Mouse (Mus musculus): ENCODE measurements at regions not wholly inside any gene's neighbourhood (a gene's known extent, or its start where the extent isn't known, plus 50 kb on each side); places are given as distances from the start of the nearest gene placed in this dataset.

- no peaks in the 10 kb centered on the region for H3K27me3 ChIP-seq (ENCODE audit: control insufficient read depth, insufficient read depth, low read length)
- H3K4me3 ChIP-seq (ENCODE audit: control insufficient read depth, low read depth, low read length) = no peak overlapping the region
- TF ChIP-seq CTCF (IDR thresholded peaks at IDR 0.05; ENCODE audit: control insufficient read depth, insufficient read depth, insufficient replicate concordance, low read depth, low read length) (peak; percentile 99), POLR2A (IDR thresholded peaks at IDR 0.05; ENCODE audit: control insufficient read depth, low read depth, low read length) (no peak)
- no peak overlapping the region for H3K27ac ChIP-seq (ENCODE audit: control insufficient read depth, insufficient read depth, low read depth, low read length)
- H3K36me3 ChIP-seq (ENCODE audit: control insufficient read depth, insufficient read depth, low read length) = no peaks in the 10 kb centered on the region
- H3K4me1 ChIP-seq (ENCODE audit: control insufficient read depth, insufficient read depth, low read length) = peaks cover 7% of the 10 kb centered on the region
Measured at GRCm38 (mm10) chr17:66235096-66235805, 111.9 kb downstream of the Ddx11 start.

GRCm38 (mm10) chr17:66235806-66236335, 112.6 kb downstream of the Ddx11 start:
- Histone ChIP-seq H3K27me3 (ENCODE audit: control insufficient read depth, insufficient read depth, low read length) (no peaks in the 10 kb centered on the region), H3K4me1 (ENCODE audit: control insufficient read depth, insufficient read depth, low read length) (peaks cover 7% of the 10 kb centered on the region), H3K27ac (ENCODE audit: control insufficient read depth, insufficient read depth, low read depth, low read length) (no peak overlapping the region), H3K4me3 (ENCODE audit: control insufficient read depth, low read depth, low read length) (no peak overlapping the region), H3K36me3 (ENCODE audit: control insufficient read depth, insufficient read depth, low read length) (no peaks in the 10 kb centered on the region)
- TF ChIP-seq POLR2A (IDR thresholded peaks at IDR 0.05; ENCODE audit: control insufficient read depth, low read depth, low read length) (no peak), CTCF (IDR thresholded peaks at IDR 0.05; ENCODE audit: control insufficient read depth, insufficient read depth, insufficient replicate concordance, low read depth, low read length) (no peak)

GRCm38 (mm10) chr17:66241868-66242622, 118.7 kb downstream of the Ddx11 start:
- H3K4me3 ChIP-seq (ENCODE audit: control insufficient read depth, low read depth, low read length) = no peak overlapping the region
- H3K27me3 ChIP-seq (ENCODE audit: control insufficient read depth, insufficient read depth, low read length) = no peaks in the 10 kb centered on the region
- no peak overlapping the region for H3K27ac ChIP-seq (ENCODE audit: control insufficient read depth, insufficient read depth, low read depth, low read length)
- no peak for TF ChIP-seq POLR2A (IDR thresholded peaks at IDR 0.05; ENCODE audit: control insufficient read depth, low read depth, low read length)
- no peak for TF ChIP-seq CTCF (IDR thresholded peaks at IDR 0.05; ENCODE audit: control insufficient read depth, insufficient read depth, insufficient replicate concordance, low read depth, low read length)
- H3K4me1 ChIP-seq (ENCODE audit: control insufficient read depth, insufficient read depth, low read length) = peaks cover 10% of the 10 kb centered on the region
- no peaks in the 10 kb centered on the region for H3K36me3 ChIP-seq (ENCODE audit: control insufficient read depth, insufficient read depth, low read length)

GRCm38 (mm10) chr17:66244183-66244582, 120.9 kb downstream of the Ddx11 start:
- TF ChIP-seq CTCF (IDR thresholded peaks at IDR 0.05; ENCODE audit: control insufficient read depth, insufficient read depth, insufficient replicate concordance, low read depth, low read length) (no peak), POLR2A (IDR thresholded peaks at IDR 0.05; ENCODE audit: control insufficient read depth, low read depth, low read length) (peak; percentile 40; the same call in 1 of the 2 replicates)
- Histone ChIP-seq H3K4me1 (ENCODE audit: control insufficient read depth, insufficient read depth, low read length) (peaks cover 14% of the 10 kb centered on the region), H3K27me3 (ENCODE audit: control insufficient read depth, insufficient read depth, low read length) (no peaks in the 10 kb centered on the region), H3K36me3 (ENCODE audit: control insufficient read depth, insufficient read depth, low read length) (no peaks in the 10 kb centered on the region), H3K4me3 (ENCODE audit: control insufficient read depth, low read depth, low read length) (peak overlapping the region; percentile 47), H3K27ac (ENCODE audit: control insufficient read depth, insufficient read depth, low read depth, low read length) (peak overlapping the region; percentile 39; the same call in 1 of the 2 replicates)

GRCm38 (mm10) chr17:66246031-66246534, 122.8 kb downstream of the Ddx11 start:
- H3K27ac ChIP-seq (ENCODE audit: control insufficient read depth, insufficient read depth, low read depth, low read length) = no peak overlapping the region
- H3K4me1 ChIP-seq (ENCODE audit: control insufficient read depth, insufficient read depth, low read length) = peaks cover 17% of the 10 kb centered on the region
- no peaks in the 10 kb centered on the region for H3K27me3 ChIP-seq (ENCODE audit: control insufficient read depth, insufficient read depth, low read length)
- no peaks in the 10 kb centered on the region for H3K36me3 ChIP-seq (ENCODE audit: control insufficient read depth, insufficient read depth, low read length)
- no peak overlapping the region for H3K4me3 ChIP-seq (ENCODE audit: control insufficient read depth, low read depth, low read length)
- TF ChIP-seq POLR2A (IDR thresholded peaks at IDR 0.05; ENCODE audit: control insufficient read depth, low read depth, low read length) (no peak), CTCF (IDR thresholded peaks at IDR 0.05; ENCODE audit: control insufficient read depth, insufficient read depth, insufficient replicate concordance, low read depth, low read length) (no peak)

- no peaks in the 10 kb centered on the region for H3K36me3 ChIP-seq (ENCODE audit: control insufficient read depth, insufficient read depth, low read length)
- no peaks in the 10 kb centered on the region for H3K27me3 ChIP-seq (ENCODE audit: control insufficient read depth, insufficient read depth, low read length)
- H3K4me3 ChIP-seq (ENCODE audit: control insufficient read depth, low read depth, low read length) = no peak overlapping the region
- no peak for TF ChIP-seq POLR2A (IDR thresholded peaks at IDR 0.05; ENCODE audit: control insufficient read depth, low read depth, low read length)
- TF ChIP-seq CTCF (IDR thresholded peaks at IDR 0.05; ENCODE audit: control insufficient read depth, insufficient read depth, insufficient replicate concordance, low read depth, low read length) = no peak
- peaks cover 7% of the 10 kb centered on the region for H3K4me1 ChIP-seq (ENCODE audit: control insufficient read depth, insufficient read depth, low read length)
- H3K27ac ChIP-seq (ENCODE audit: control insufficient read depth, insufficient read depth, low read depth, low read length) = no peak overlapping the region
Measured at GRCm38 (mm10) chr17:66251495-66251894, 128.2 kb downstream of the Ddx11 start.

- no peak for TF ChIP-seq CTCF (IDR thresholded peaks at IDR 0.05; ENCODE audit: control insufficient read depth, insufficient read depth, insufficient replicate concordance, low read depth, low read length)
- TF ChIP-seq POLR2A (IDR thresholded peaks at IDR 0.05; ENCODE audit: control insufficient read depth, low read depth, low read length) = no peak
- H3K36me3 ChIP-seq (ENCODE audit: control insufficient read depth, insufficient read depth, low read length) = no peaks in the 10 kb centered on the region
- no peaks in the 10 kb centered on the region for H3K27me3 ChIP-seq (ENCODE audit: control insufficient read depth, insufficient read depth, low read length)
- peaks cover 7% of the 10 kb centered on the region for H3K4me1 ChIP-seq (ENCODE audit: control insufficient read depth, insufficient read depth, low read length)
- no peak overlapping the region for H3K27ac ChIP-seq (ENCODE audit: control insufficient read depth, insufficient read depth, low read depth, low read length)
- H3K4me3 ChIP-seq (ENCODE audit: control insufficient read depth, low read depth, low read length) = no peak overlapping the region
Measured at GRCm38 (mm10) chr17:66252926-66253325, 129.6 kb downstream of the Ddx11 start.

Data from testis, adult 2 months (tissue).